Mouse (Mus musculus) brain, embryonic 14.5 days (tissue): ENCODE measurements around the gene Smim22.

Source experiments
- CTCF ChIP-seq: fragments of 200-500 bp; IDR thresholded peaks from 2 replicates; pipeline ENCODE4 v1.5.1; 2012; ENCODE audit warnings: inconsistent platforms, mild to moderate bottlenecking, moderate library complexity, borderline replicate concordance; ENCODE audit not compliant: insufficient read depth, insufficient read length; ENCODE audit errors: extremely low read depth
- POLR2A ChIP-seq: fragments of 200-500 bp; IDR thresholded peaks from 2 replicates; pipeline ENCODE4 v1.6.1; 2012; ENCODE audit warnings: mild to moderate bottlenecking, inconsistent platforms, borderline replicate concordance; ENCODE audit not compliant: poor library complexity, insufficient read depth, insufficient read length, severe bottlenecking; ENCODE audit errors: extremely low read depth

- TF ChIP-seq POLR2A, result no peak
- TF ChIP-seq CTCF, result no peak
These were observed 28.6 kb upstream of the Smim22 start for GRCm38 (mm10) chr16:4978275-4979051.
